Mouse (Mus musculus) left cerebral cortex, postnatal 4 days (tissue): ENCODE results near the gene Fam229b. TPM values are rescaled to one million over a fixed set of nuclear protein-coding genes. Genes with fewer than 3 reads are reported as not detected.

Experiments
- DNase-seq: peaks from one replicate; pipeline ENCODE4 v3.0.0-alpha.2; 2022
- intact Hi-C: fragments of 180-260 bp; cut with DNase I; formaldehyde crosslinking; loops from one replicate; pipeline ENCODE4 v1.15.1; 2025
- total RNA-seq, 2 experiments: library from RNA; stranded (reverse); gene quantifications; 2 replicates each; pipeline ENCODE4 v1.2.3; 2021

The Fam229b gene
- total RNA-seq, 2 experiments from 2014 or later = 10.7 to 13.4 TPM

- intact Hi-C loops = no loop called here
- no peak for DNase-seq
Observed at GRCm38 (mm10) chr10:39138761-39139160, 5.0 kb upstream of the Fam229b start.

GRCm38 (mm10) chr10:39137766-39138165 is 4.1 kb upstream of the Fam229b start:
- DNase-seq = no peak
- intact Hi-C loops = no loop called here

- intact Hi-C loops = no loop called here
- no peak for DNase-seq
Observed at GRCm38 (mm10) chr10:39121412-39121811, 12.3 kb downstream of the Fam229b start.

GRCm38 (mm10) chr10:39109489-39109874 is 24.2 kb downstream of the Fam229b start:
- intact Hi-C loops = no loop called here
- no peak for DNase-seq

GRCm38 (mm10) chr10:39108837-39109488 is 24.8 kb downstream of the Fam229b start:
- DNase-seq = no peak
- intact Hi-C loops = no loop called here

GRCm38 (mm10) chr10:39106935-39107334 is 26.8 kb downstream of the Fam229b start:
- no peak for DNase-seq
- intact Hi-C loops = no loop called here

GRCm38 (mm10) chr10:39106413-39106812 is 27.3 kb downstream of the Fam229b start:
- no peak for DNase-seq
- intact Hi-C loops = no loop called here

- DNase-seq = no peak
- intact Hi-C loops = no loop called here
Observed at GRCm38 (mm10) chr10:39104803-39105449, 28.8 kb downstream of the Fam229b start.

GRCm38 (mm10) chr10:39098746-39099145 is 35.0 kb downstream of the Fam229b start:
- DNase-seq = no peak
- intact Hi-C loops = no loop called here

- intact Hi-C loops = no loop called here
- DNase-seq = peak; percentile 49
Observed at GRCm38 (mm10) chr10:39096981-39097380, 36.7 kb downstream of the Fam229b start.

GRCm38 (mm10) chr10:39072048-39072447 is 61.7 kb downstream of the Fam229b start:
- DNase-seq = no peak
- intact Hi-C loops = no loop called here

Other genes with a start within 250 kb of the Fam229b start
- 10 to 100 TPM; 26.7 to 32.8 TPM for gene Lama4, start 168.4 kb downstream of the Fam229b start, total RNA-seq
- gene Tube1, start 62 bp upstream of the Fam229b start, total RNA-seq = 1 to 10 TPM; 6.0 to 7.5 TPM
- 1 to 10 TPM in 1 of 2 experiments, under 1 TPM in 1; 0.54 to 1.2 TPM for gene Ccn6, start 29.9 kb upstream of the Fam229b start, total RNA-seq
- gene Fyn, start 234.9 kb upstream of the Fam229b start, total RNA-seq = 100 to 1,000 TPM; 211 to 217 TPM